Mouse (Mus musculus): ENCODE results near the gene Dapk2. TPM values are rescaled to one million over a fixed set of nuclear protein-coding genes. Genes with fewer than 3 reads are reported as not detected.

Dapk2 gene
- polyA plus RNA-seq, 1 experiment from 2014 or later, result 0.80 TPM

- no peak overlapping the region for H3K4me3 ChIP-seq (replicated peaks; ENCODE audit: low read length)
- no peak overlapping the region for H3K9ac ChIP-seq
- H3K27ac ChIP-seq, result no peak overlapping the region
- no peak overlapping the region for H3K4me2 ChIP-seq (replicated peaks)
- ATAC-seq (ENCODE audit: low FRiP score) (no peak), DNase-seq (ENCODE audit: low spot score) (no peak)
- peaks cover 24% of the 10 kb centered on the region for H3K4me1 ChIP-seq (replicated peaks; ENCODE audit: control insufficient read depth, insufficient read depth, low read length)
- H3K27me3 ChIP-seq (ENCODE audit: control insufficient read depth, insufficient read depth, low read length), result no peaks in the 10 kb centered on the region; the same call in 1 of the 2 replicates
- no peaks in the 10 kb centered on the region for H3K36me3 ChIP-seq (replicated peaks; ENCODE audit: control insufficient read depth, insufficient read depth)
- no peaks in the 10 kb centered on the region for H3K9me3 ChIP-seq (ENCODE audit: control insufficient read depth, low read length)
- WGBS, result 52% methylated on average over 5 of the region's 5 CpGs
These were observed 113.7 kb downstream of the Dapk2 start for GRCm38 (mm10) chr9:66271726-66272125.

GRCm38 (mm10) chr9:66273632-66274031 is 115.6 kb downstream of the Dapk2 start:
- H3K9me3 ChIP-seq (ENCODE audit: control insufficient read depth, low read length), result no peaks in the 10 kb centered on the region
- H3K4me1 ChIP-seq (replicated peaks; ENCODE audit: control insufficient read depth, insufficient read depth, low read length), result peaks cover 24% of the 10 kb centered on the region
- ATAC-seq (ENCODE audit: low FRiP score) (no peak), DNase-seq (ENCODE audit: low spot score) (no peak)
- no peak overlapping the region for H3K4me2 ChIP-seq (replicated peaks)
- WGBS, result 79% methylated on average over 1 of the region's 1 CpGs
- no peak overlapping the region for H3K27ac ChIP-seq
- H3K36me3 ChIP-seq (replicated peaks; ENCODE audit: control insufficient read depth, insufficient read depth), result no peaks in the 10 kb centered on the region
- no peaks in the 10 kb centered on the region; the same call in 1 of the 2 replicates for H3K27me3 ChIP-seq (ENCODE audit: control insufficient read depth, insufficient read depth, low read length)
- no peak overlapping the region for H3K9ac ChIP-seq
- H3K4me3 ChIP-seq (replicated peaks; ENCODE audit: low read length), result no peak overlapping the region

GRCm38 (mm10) chr9:66274657-66275056 is 116.6 kb downstream of the Dapk2 start:
- Histone ChIP-seq H3K4me1 (replicated peaks; ENCODE audit: control insufficient read depth, insufficient read depth, low read length) (peaks cover 24% of the 10 kb centered on the region), H3K4me3 (replicated peaks; ENCODE audit: low read length) (no peak overlapping the region), H3K36me3 (replicated peaks; ENCODE audit: control insufficient read depth, insufficient read depth) (no peaks in the 10 kb centered on the region), H3K4me2 (replicated peaks) (peak overlapping the region; percentile 51; the same call in 1 of the 2 replicates), H3K27me3 (ENCODE audit: control insufficient read depth, insufficient read depth, low read length) (no peaks in the 10 kb centered on the region; the same call in 1 of the 2 replicates), H3K27ac (no peak overlapping the region), H3K9ac (no peak overlapping the region), H3K9me3 (ENCODE audit: control insufficient read depth, low read length) (no peaks in the 10 kb centered on the region)
- ATAC-seq (ENCODE audit: low FRiP score) (no peak), DNase-seq (ENCODE audit: low spot score) (no peak)
- WGBS, result 36% methylated on average over 3 of the region's 3 CpGs

- no peaks in the 10 kb centered on the region; the same call in 1 of the 2 replicates for H3K27me3 ChIP-seq (ENCODE audit: control insufficient read depth, insufficient read depth, low read length)
- H3K9ac ChIP-seq, result peak overlapping the region; percentile 45; the same call in 1 of the 2 replicates
- H3K4me3 ChIP-seq (replicated peaks; ENCODE audit: low read length), result peak overlapping the region; percentile 12
- no peaks in the 10 kb centered on the region for H3K9me3 ChIP-seq (ENCODE audit: control insufficient read depth, low read length)
- H3K4me1 ChIP-seq (replicated peaks; ENCODE audit: control insufficient read depth, insufficient read depth, low read length), result peaks cover 24% of the 10 kb centered on the region
- no peaks in the 10 kb centered on the region for H3K36me3 ChIP-seq (replicated peaks; ENCODE audit: control insufficient read depth, insufficient read depth)
- ATAC-seq (ENCODE audit: low FRiP score), result no peak
- under 1% methylated on average over 15 of the region's 15 CpGs for WGBS
- DNase-seq (ENCODE audit: low spot score), result peak; percentile 34
- H3K4me2 ChIP-seq (replicated peaks), result peak overlapping the region; percentile 51
- H3K27ac ChIP-seq, result peak overlapping the region; percentile 70
These were observed 117.4 kb downstream of the Dapk2 start for GRCm38 (mm10) chr9:66275267-66275991.

- H3K9ac ChIP-seq, result no peak overlapping the region
- no peaks in the 10 kb centered on the region; the same call in 1 of the 2 replicates for H3K27me3 ChIP-seq (ENCODE audit: control insufficient read depth, insufficient read depth, low read length)
- H3K4me3 ChIP-seq (replicated peaks; ENCODE audit: low read length), result no peak overlapping the region
- H3K36me3 ChIP-seq (replicated peaks; ENCODE audit: control insufficient read depth, insufficient read depth), result no peaks in the 10 kb centered on the region
- peaks cover 24% of the 10 kb centered on the region for H3K4me1 ChIP-seq (replicated peaks; ENCODE audit: control insufficient read depth, insufficient read depth, low read length)
- WGBS, result 30% methylated on average over 4 of the region's 4 CpGs
- no peak overlapping the region for H3K27ac ChIP-seq
- ATAC-seq (ENCODE audit: low FRiP score) (no peak), DNase-seq (ENCODE audit: low spot score) (no peak)
- no peaks in the 10 kb centered on the region for H3K9me3 ChIP-seq (ENCODE audit: control insufficient read depth, low read length)
- peak overlapping the region; percentile 51 for H3K4me2 ChIP-seq (replicated peaks)
These were observed 118.0 kb downstream of the Dapk2 start for GRCm38 (mm10) chr9:66276062-66276461.

GRCm38 (mm10) chr9:66276697-66277385 is 118.8 kb downstream of the Dapk2 start:
- no peak for ATAC-seq (ENCODE audit: low FRiP score)
- Histone ChIP-seq H3K27ac (no peak overlapping the region), H3K9ac (no peak overlapping the region), H3K4me1 (replicated peaks; ENCODE audit: control insufficient read depth, insufficient read depth, low read length) (peaks cover 24% of the 10 kb centered on the region), H3K9me3 (ENCODE audit: control insufficient read depth, low read length) (no peaks in the 10 kb centered on the region), H3K36me3 (replicated peaks; ENCODE audit: control insufficient read depth, insufficient read depth) (no peaks in the 10 kb centered on the region), H3K27me3 (ENCODE audit: control insufficient read depth, insufficient read depth, low read length) (no peaks in the 10 kb centered on the region; the same call in 1 of the 2 replicates), H3K4me2 (replicated peaks) (no peak overlapping the region), H3K4me3 (replicated peaks; ENCODE audit: low read length) (no peak overlapping the region)
- no peak for DNase-seq (ENCODE audit: low spot score)
- 23% methylated on average over 14 of the region's 14 CpGs for whole genome bisulfite sequencing

- DNase-seq (ENCODE audit: low spot score) (no peak), ATAC-seq (ENCODE audit: low FRiP score) (no peak)
- Histone ChIP-seq H3K9ac (no peak overlapping the region), H3K4me3 (replicated peaks; ENCODE audit: low read length) (no peak overlapping the region), H3K9me3 (ENCODE audit: control insufficient read depth, low read length) (no peaks in the 10 kb centered on the region), H3K36me3 (replicated peaks; ENCODE audit: control insufficient read depth, insufficient read depth) (no peaks in the 10 kb centered on the region), H3K27ac (no peak overlapping the region), H3K4me2 (replicated peaks) (no peak overlapping the region), H3K4me1 (replicated peaks; ENCODE audit: control insufficient read depth, insufficient read depth, low read length) (peaks cover 20% of the 10 kb centered on the region), H3K27me3 (ENCODE audit: control insufficient read depth, insufficient read depth, low read length) (no peaks in the 10 kb centered on the region; the same call in 1 of the 2 replicates)
These were observed 121.6 kb downstream of the Dapk2 start for GRCm38 (mm10) chr9:66279647-66280046.

- no peak for ATAC-seq (ENCODE audit: low FRiP score)
- 79% methylated on average over 1 of the region's 1 CpGs for WGBS
- Histone ChIP-seq H3K9ac (no peak overlapping the region), H3K4me1 (replicated peaks; ENCODE audit: control insufficient read depth, insufficient read depth, low read length) (peaks cover 11% of the 10 kb centered on the region), H3K27ac (no peak overlapping the region), H3K9me3 (ENCODE audit: control insufficient read depth, low read length) (no peaks in the 10 kb centered on the region), H3K4me3 (replicated peaks; ENCODE audit: low read length) (no peak overlapping the region), H3K36me3 (replicated peaks; ENCODE audit: control insufficient read depth, insufficient read depth) (no peaks in the 10 kb centered on the region), H3K4me2 (replicated peaks) (no peak overlapping the region), H3K27me3 (ENCODE audit: control insufficient read depth, insufficient read depth, low read length) (no peaks in the 10 kb centered on the region; the same call in 1 of the 2 replicates)
- no peak for DNase-seq (ENCODE audit: low spot score)
These were observed 122.5 kb downstream of the Dapk2 start for GRCm38 (mm10) chr9:66280496-66280895.

GRCm38 (mm10) chr9:66281501-66281951 is 123.5 kb downstream of the Dapk2 start:
- DNase-seq (ENCODE audit: low spot score), result no peak
- H3K27ac ChIP-seq, result no peak overlapping the region
- H3K27me3 ChIP-seq (ENCODE audit: control insufficient read depth, insufficient read depth, low read length), result no peaks in the 10 kb centered on the region; the same call in 1 of the 2 replicates
- WGBS, result 49% methylated on average over 9 of the region's 9 CpGs
- ATAC-seq (ENCODE audit: low FRiP score), result no peak
- H3K4me3 ChIP-seq (replicated peaks; ENCODE audit: low read length), result no peak overlapping the region
- H3K9me3 ChIP-seq (ENCODE audit: control insufficient read depth, low read length), result no peaks in the 10 kb centered on the region
- H3K4me2 ChIP-seq (replicated peaks), result no peak overlapping the region
- H3K36me3 ChIP-seq (replicated peaks; ENCODE audit: control insufficient read depth, insufficient read depth), result no peaks in the 10 kb centered on the region
- no peak overlapping the region for H3K9ac ChIP-seq
- H3K4me1 ChIP-seq (replicated peaks; ENCODE audit: control insufficient read depth, insufficient read depth, low read length), result peaks cover 5% of the 10 kb centered on the region; the same call in 1 of the 2 replicates
